Mouse (Mus musculus) MEL (cell line): ENCODE results near the gene Hoxc6. TPM values are rescaled to one million over a fixed set of nuclear protein-coding genes. Genes with fewer than 3 reads are reported as not detected.

ENCODE experiments used
- DNase-seq: peaks from one replicate; pipeline ENCODE4 v3.0.0; 2011; ENCODE audit warnings: low read depth, low spot score
- H3K27ac ChIP-seq: 2 replicates; pipeline ENCODE4 v1.5.1; 2012; ENCODE audit warnings: low read depth, mild to moderate bottlenecking, control low read depth, low read length, moderate library complexity; ENCODE audit not compliant: control insufficient read depth
- H3K27me3 ChIP-seq, 2 experiments: fragments of 150-350 bp in 1 of 2; sonication (generic) in 1 of 2; 2 replicates each; pipeline ENCODE4 v1.6.1; 2012; ENCODE audit warnings: low read length in 2 of 2, mild to moderate bottlenecking in 2 of 2, improper control_type of control experiment in 1 of 2, moderate library complexity in 1 of 2; ENCODE audit not compliant: insufficient read depth in 2 of 2, control insufficient read depth in 1 of 2
- H3K36me3 ChIP-seq, 2 experiments: 2 replicates each; pipeline ENCODE4 v1.6.1; 2012 to 2014; ENCODE audit warnings: low read length in 2 of 2, improper control_type of control experiment in 1 of 2, inconsistent platforms in 1 of 2, mild to moderate bottlenecking in 1 of 2; ENCODE audit not compliant: insufficient read depth in 2 of 2, control insufficient read depth in 1 of 2
- H3K4me1 ChIP-seq, 2 experiments: fragments of 150-350 bp in 1 of 2; sonication (generic) in 1 of 2; 2 replicates each; pipeline ENCODE4 v1.6.1; 2012; ENCODE audit warnings: low read length in 2 of 2, improper control_type of control experiment in 1 of 2, mild to moderate bottlenecking in 1 of 2; ENCODE audit not compliant: insufficient read depth in 2 of 2, control insufficient read depth in 1 of 2
- H3K4me3 ChIP-seq, 2 experiments: fragments of 150-350 bp in 1 of 2; sonication (generic) in 1 of 2; 2 replicates each; pipeline ENCODE4 v1.5.1; 2012; ENCODE audit warnings: low read depth in 2 of 2, low read length in 2 of 2, mild to moderate bottlenecking in 2 of 2, moderate library complexity in 2 of 2, control low read depth in 1 of 2, improper control_type of control experiment in 1 of 2; ENCODE audit not compliant: control insufficient read depth in 1 of 2, insufficient read depth in 1 of 2
- H3K79me2 ChIP-seq: 2 replicates; pipeline ENCODE4 v1.6.1; 2012; ENCODE audit warnings: mild to moderate bottlenecking, low read length, moderate library complexity; ENCODE audit not compliant: control insufficient read depth, poor library complexity, insufficient read depth
- H3K9ac ChIP-seq: 2 replicates; pipeline ENCODE4 v1.6.1; 2012; ENCODE audit warnings: low read depth, mild to moderate bottlenecking, control low read depth, low read length, moderate library complexity; ENCODE audit not compliant: control insufficient read depth, poor library complexity, severe bottlenecking
- H3K9me3 ChIP-seq: fragments of 150-350 bp; sonication (generic); replicated peaks from 2 replicates; pipeline ENCODE4 v1.6.1; 2012; ENCODE audit warnings: mild to moderate bottlenecking, low read length, improper control_type of control experiment, moderate library complexity; ENCODE audit not compliant: insufficient read depth
- BHLHE40 ChIP-seq: IDR thresholded peaks from 2 replicates; pipeline ENCODE4 v1.6.1; 2012; ENCODE audit warnings: low read depth, mild to moderate bottlenecking, inconsistent platforms, low read length, improper control_type of control experiment, borderline replicate concordance
- CTCF ChIP-seq, 3 experiments: IDR thresholded peaks in 2 of 3; conservative IDR thresholded peaks in 1 of 3; 2 replicates each; pipeline ENCODE4 v1.5.1; 2011 to 2012; ENCODE audit warnings: low read length in 3 of 3, low read depth in 2 of 3, mild to moderate bottlenecking in 2 of 3, improper control_type of control experiment in 1 of 3, inconsistent platforms in 1 of 3, mixed read lengths in 1 of 3, moderate library complexity in 1 of 3; ENCODE audit not compliant: control insufficient read depth in 1 of 3, insufficient read depth in 1 of 3, poor library complexity in 1 of 3, severe bottlenecking in 1 of 3
- ELF1 ChIP-seq: IDR thresholded peaks from 2 replicates; pipeline ENCODE4 v1.6.1; 2014; ENCODE audit warnings: low read depth, mild to moderate bottlenecking, inconsistent platforms, low read length, improper control_type of control experiment, moderate library complexity
- ETS1 ChIP-seq: IDR thresholded peaks from 2 replicates; pipeline ENCODE4 v1.6.1; 2012; ENCODE audit warnings: low read depth, mild to moderate bottlenecking, inconsistent platforms, low read length, improper control_type of control experiment, moderate library complexity
- MAFK ChIP-seq: IDR thresholded peaks from 2 replicates; pipeline ENCODE4 v1.6.1; 2011; ENCODE audit warnings: low read depth, mild to moderate bottlenecking, low read length, improper control_type of control experiment, borderline replicate concordance
- MAX ChIP-seq: IDR thresholded peaks from 2 replicates; pipeline ENCODE4 v1.6.1; 2011; ENCODE audit warnings: low read length, improper control_type of control experiment
- MEF2A ChIP-seq: IDR thresholded peaks from 2 replicates; pipeline ENCODE4 v1.6.1; 2014; ENCODE audit warnings: low read depth, mild to moderate bottlenecking, inconsistent platforms, low read length, improper control_type of control experiment; ENCODE audit not compliant: poor library complexity, insufficient replicate concordance, severe bottlenecking; ENCODE audit errors: extremely low read depth
- MYB ChIP-seq: IDR thresholded peaks from 2 replicates; pipeline ENCODE4 v1.6.1; 2011; ENCODE audit warnings: mild to moderate bottlenecking, low read depth, low read length, improper control_type of control experiment
- MYC ChIP-seq: IDR thresholded peaks from 2 replicates; pipeline ENCODE4 v1.6.1; 2011; ENCODE audit warnings: low read depth, mild to moderate bottlenecking, low read length, improper control_type of control experiment, moderate library complexity
- NELFE ChIP-seq: IDR thresholded peaks from 2 replicates; pipeline ENCODE4 v1.6.1; 2011; ENCODE audit warnings: low read depth, low read length, improper control_type of control experiment
- NRF1 ChIP-seq: IDR thresholded peaks from 2 replicates; pipeline ENCODE4 v1.6.1; 2014; ENCODE audit warnings: low read depth, mild to moderate bottlenecking, inconsistent platforms, low read length, improper control_type of control experiment, moderate library complexity; ENCODE audit not compliant: poor library complexity, insufficient read depth, severe bottlenecking
- POLR2A ChIP-seq, 2 experiments: IDR thresholded peaks; 2 replicates each; pipeline ENCODE4 v1.6.1; 2011 to 2012; ENCODE audit warnings: low read length in 2 of 2, mild to moderate bottlenecking in 2 of 2, control low read depth in 1 of 2, improper control_type of control experiment in 1 of 2, low read depth in 1 of 2, moderate library complexity in 1 of 2; ENCODE audit not compliant: control insufficient read depth in 1 of 2, insufficient read depth in 1 of 2, poor library complexity in 1 of 2
- POLR2AphosphoS2 ChIP-seq: IDR thresholded peaks from 2 replicates; pipeline ENCODE4 v1.6.1; 2011; ENCODE audit warnings: low read length, improper control_type of control experiment
- RAD21 ChIP-seq: IDR thresholded peaks from 2 replicates; pipeline ENCODE4 v1.6.1; 2011; ENCODE audit warnings: mild to moderate bottlenecking, low read depth, low read length, improper control_type of control experiment
- SIN3A ChIP-seq: IDR thresholded peaks from 2 replicates; pipeline ENCODE4 v1.6.1; 2012; ENCODE audit warnings: low read length, improper control_type of control experiment, inconsistent platforms
- TBP ChIP-seq: IDR thresholded peaks from 2 replicates; pipeline ENCODE4 v1.8.0; 2011; ENCODE audit warnings: low read depth, low read length, improper control_type of control experiment
- UBTF ChIP-seq: IDR thresholded peaks from 2 replicates; pipeline ENCODE4 v1.6.1; 2012; ENCODE audit warnings: low read depth, mild to moderate bottlenecking, inconsistent platforms, low read length, improper control_type of control experiment, moderate library complexity, borderline replicate concordance; ENCODE audit not compliant: insufficient read depth
- ZC3H11A ChIP-seq: IDR thresholded peaks from 2 replicates; pipeline ENCODE4 v1.6.1; 2012; ENCODE audit warnings: low read depth, mild to moderate bottlenecking, inconsistent platforms, low read length, improper control_type of control experiment
- ZMIZ1 ChIP-seq: IDR thresholded peaks from 2 replicates; pipeline ENCODE4 v1.6.1; 2012; ENCODE audit warnings: low read depth, mild to moderate bottlenecking, inconsistent platforms, low read length, improper control_type of control experiment, moderate library complexity
- ZNF384 ChIP-seq: IDR thresholded peaks from 2 replicates; pipeline ENCODE4 v1.6.1; 2012; ENCODE audit warnings: low read depth, mild to moderate bottlenecking, inconsistent platforms, low read length, improper control_type of control experiment
- polyA plus RNA-seq, 2 experiments: library from polyadenylated mRNA; stranded (reverse) in 1 of 2; unstranded in 1 of 2; fragments of >175 nt in 1 of 2; fragments of >200 nt in 1 of 2; gene quantifications; 2 replicates each; pipeline versions ENCODE4 v1.2.1 to v1.2.4; 2012; ENCODE audit warnings: low replicate concordance in 2 of 2, low read depth in 1 of 2; ENCODE audit not compliant: insufficient read length in 2 of 2, insufficient read depth in 1 of 2, missing spikeins in 1 of 2
- total RNA-seq: library from RNA; depleted of rRNA; stranded (reverse); fragments of 300-350 nt; gene quantifications from 2 replicates; pipeline ENCODE4 v1.2.3, GENCODE M21; 2012

Gene Hoxc6
- total and polyA plus RNA-seq, 3 experiments = 2.3 to 9.4 TPM; not detected in 1

DNA sequence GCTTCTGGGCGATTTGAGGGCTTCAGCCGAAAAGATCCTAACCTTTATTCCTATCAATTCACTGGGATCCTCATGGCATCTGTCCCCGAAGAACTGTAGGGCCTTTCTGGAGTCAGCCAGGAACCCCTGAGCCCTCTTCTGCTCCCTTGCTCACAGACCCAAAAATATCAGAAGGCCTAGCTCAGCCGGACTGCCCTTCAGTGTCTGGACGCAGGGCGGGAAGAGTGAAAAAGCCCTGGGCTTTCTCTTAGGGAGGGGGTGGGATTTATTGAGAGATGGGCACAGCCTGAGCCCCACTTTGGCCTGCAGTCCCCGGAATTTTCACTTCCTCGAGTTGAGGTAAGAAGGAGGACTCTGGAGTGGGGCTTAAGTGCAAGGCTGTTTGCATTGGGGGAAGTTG lies 34.8 kb upstream of the Hoxc6 start:
- no peak for DNase-seq
- H3K9me3 ChIP-seq = no peaks in the 10 kb centered on the region
- no peak overlapping the region for H3K27ac ChIP-seq
- peaks cover under 1 to 4% of the 10 kb centered on the region in 2 experiments; a peak in 1 of 4 replicates for H3K4me1 ChIP-seq
- H3K27me3 ChIP-seq = peaks cover 26 to 46% of the 10 kb centered on the region in 2 experiments
- peaks cover 15% of the 10 kb centered on the region for H3K79me2 ChIP-seq
- H3K36me3 ChIP-seq = no peaks in the 10 kb centered on the region; a peak in 2 of 4 replicates
- no peak for TF ChIP-seq MEF2A
- TF ChIP-seq BHLHE40 = no peak
- no peak for TF ChIP-seq NELFE
- no peak for TF ChIP-seq MAX
- TF ChIP-seq UBTF = no peak
- TF ChIP-seq ZMIZ1 = no peak
- TF ChIP-seq NRF1 = no peak
- no peak for TF ChIP-seq ZC3H11A
- TF ChIP-seq POLR2A (IDR thresholded peaks at IDR 0.05; ENCODE audit: control insufficient read depth in 1 of 2, insufficient read depth in 1 of 2, low read depth in 1 of 2, low read length in 2 of 2, poor library complexity in 1 of 2) = no peak
- TF ChIP-seq ELF1 = no peak
- TF ChIP-seq TBP = no peak
- TF ChIP-seq, all 39 proteins: peak for 0
- H3K4me3 ChIP-seq = no peak overlapping the region
- no peak overlapping the region for H3K9ac ChIP-seq

- Histone ChIP-seq H3K4me3 (no peak overlapping the region), H3K4me1 (peaks cover 2 to 10% of the 10 kb centered on the region in 2 experiments; a peak in 3 of 4 replicates), H3K9ac (no peak overlapping the region), H3K79me2 (peaks cover 21% of the 10 kb centered on the region), H3K9me3 (no peaks in the 10 kb centered on the region), H3K27me3 (peaks cover 24 to 39% of the 10 kb centered on the region in 2 experiments), H3K27ac (no peak overlapping the region), H3K36me3 (peaks cover 0 to 6% of the 10 kb centered on the region in 2 experiments; a peak in 2 of 4 replicates)
- no peak for DNase-seq
- TF ChIP-seq ZC3H11A (no peak), SIN3A (no peak), RAD21 (no peak), ETS1 (no peak), POLR2AphosphoS2 (no peak), MYB (no peak), CTCF (IDR thresholded peaks at IDR 0.05 in 2 of 3, conservative IDR thresholded peaks at IDR 0.05 in 1 of 3; ENCODE audit: control insufficient read depth in 1 of 3, insufficient read depth in 1 of 3, low read depth in 2 of 3, low read length in 3 of 3, poor library complexity in 1 of 3, severe bottlenecking in 1 of 3) (no peak), ZNF384 (no peak), MYC (no peak), MAFK (no peak), NRF1 (no peak)
Measured at GRCm38 (mm10) chr15:102963671-102964640, 34.1 kb upstream of the Hoxc6 start.
